Mouse (Mus musculus) ovary, adult 18-20 months (tissue): ENCODE data around the gene Ubxn7.
A peak's percentile ranks its signal among the peaks of the same experiment; 100 is the strongest.

Source experiments
- DNase-seq: peaks from one replicate; pipeline ENCODE4 v3.0.0; 2022; ENCODE audit warnings: low spot score, mixed read lengths

Ubxn7 gene

GRCm38 (mm10) chr16:32382901-32383300 is 50.8 kb downstream of the Ubxn7 start:
- DNase-seq: no peak

GRCm38 (mm10) chr16:32384885-32385284 is 52.8 kb downstream of the Ubxn7 start:
- DNase-seq: no peak

- no peak for DNase-seq
Measured at GRCm38 (mm10) chr16:32386826-32387225, 54.8 kb downstream of the Ubxn7 start.

- no peak for DNase-seq
Measured at GRCm38 (mm10) chr16:32389049-32389448, 57.0 kb downstream of the Ubxn7 start.

GRCm38 (mm10) chr16:32389841-32390240 is 57.8 kb downstream of the Ubxn7 start:
- no peak for DNase-seq

GRCm38 (mm10) chr16:32390882-32391281 is 58.8 kb downstream of the Ubxn7 start:
- no peak for DNase-seq

GRCm38 (mm10) chr16:32395679-32396540 is 63.9 kb downstream of the Ubxn7 start:
- DNase-seq: no peak

GRCm38 (mm10) chr16:32396541-32396835 is 64.4 kb downstream of the Ubxn7 start:
- no peak for DNase-seq

- DNase-seq: no peak
Measured at GRCm38 (mm10) chr16:32398206-32398605, 66.1 kb downstream of the Ubxn7 start.

GRCm38 (mm10) chr16:32400267-32400666 is 68.2 kb downstream of the Ubxn7 start, which contains the start of gene Tm4sf19:
Gene Tm4sf19, plus strand, starts transcription at chr16:32400506.
- DNase-seq: no peak

GRCm38 (mm10) chr16:32401335-32401965 is 69.4 kb downstream of the Ubxn7 start:
- DNase-seq: no peak

GRCm38 (mm10) chr16:32402818-32403217 is 70.8 kb downstream of the Ubxn7 start:
- no peak for DNase-seq

GRCm38 (mm10) chr16:32405716-32406115 is 73.7 kb downstream of the Ubxn7 start:
- DNase-seq: no peak

- no peak for DNase-seq
Measured at GRCm38 (mm10) chr16:32406671-32407070, 74.6 kb downstream of the Ubxn7 start.

- DNase-seq: no peak
Measured at GRCm38 (mm10) chr16:32407730-32408129, 75.7 kb downstream of the Ubxn7 start.

GRCm38 (mm10) chr16:32417457-32417856 is 85.4 kb downstream of the Ubxn7 start:
- no peak for DNase-seq

GRCm38 (mm10) chr16:32419517-32420483 is 87.7 kb downstream of the Ubxn7 start, which contains the start of gene Tctex1d2:
Gene Tctex1d2, plus strand, starts transcription at chr16:32419702.
- peak; percentile 94 for DNase-seq

GRCm38 (mm10) chr16:32427506-32427905 is 95.4 kb downstream of the Ubxn7 start:
- no peak for DNase-seq

GRCm38 (mm10) chr16:32430474-32431046 is 98.5 kb downstream of the Ubxn7 start, which contains the start of gene Pcyt1a:
Gene Pcyt1a, plus strand, starts transcription at chr16:32430921.
- peak; percentile 85 for DNase-seq

- DNase-seq: no peak
Measured at GRCm38 (mm10) chr16:32431047-32431591, 99.1 kb downstream of the Ubxn7 start.

GRCm38 (mm10) chr16:32431926-32432325 is 99.9 kb downstream of the Ubxn7 start:
- no peak for DNase-seq
